Mouse (Mus musculus): ENCODE data around the gene Aoc3. TPM values are rescaled to one million over a fixed set of nuclear protein-coding genes. Genes with fewer than 3 reads are reported as not detected.
A peak's percentile ranks its signal among the peaks of the same experiment; 100 is the strongest.
"Not testable (repeated sequence)": the region's sequence is repeated elsewhere in the genome, so short reads cannot be mapped to it uniquely, and the experiment has no call there.

Aoc3 gene
- polyA plus RNA-seq, 1 experiment from 2014 or later = 0.05 TPM

DNA sequence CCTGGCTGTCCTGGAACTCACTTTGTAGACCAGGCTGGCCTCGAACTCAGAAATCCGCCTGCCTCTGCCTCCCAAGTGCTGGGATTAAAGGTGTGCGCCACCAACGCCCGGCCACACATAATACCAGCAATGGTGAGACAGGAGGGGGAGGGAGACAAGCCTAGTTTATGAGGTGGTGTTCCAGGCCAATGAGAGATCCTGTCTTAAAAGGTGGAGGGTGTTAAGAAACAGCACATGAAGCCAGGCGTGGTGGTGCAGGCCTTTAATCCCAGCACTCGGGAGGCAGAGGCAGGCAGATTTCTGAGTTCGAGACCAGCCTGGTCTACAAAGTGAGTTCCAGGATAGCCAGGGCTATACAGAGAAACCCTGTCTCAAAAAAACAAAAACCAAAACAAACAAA is 47.8 kb downstream of the Aoc3 start:
- WGBS (ENCODE audit: insufficient replicate concordance) = 69% methylated on average over 8 of the region's 8 CpGs
- H3K4me1 ChIP-seq (ENCODE audit: control insufficient read depth, low read depth, low read length) = not testable (repeated sequence)

DNA sequence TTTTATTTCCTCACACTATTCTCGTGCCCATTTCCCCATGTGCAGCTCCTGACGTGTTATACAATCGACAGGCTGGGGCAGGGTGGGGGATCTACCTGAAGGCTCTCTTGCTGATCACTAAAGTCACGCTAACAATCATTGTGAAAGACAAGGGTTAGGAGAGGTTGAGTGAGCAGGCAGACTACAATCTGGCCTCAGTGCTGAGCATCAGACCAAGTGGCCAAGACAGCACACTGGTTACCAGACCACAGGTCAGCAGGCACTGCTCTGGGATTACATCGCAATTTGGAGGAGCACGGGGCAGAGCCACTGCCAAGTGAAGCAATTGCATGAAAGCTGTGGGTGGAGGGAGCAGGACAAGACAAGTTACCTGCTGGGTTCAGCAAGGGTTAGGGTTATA is 48.5 kb downstream of the Aoc3 start:
- H3K27me3 ChIP-seq (ENCODE audit: control insufficient read depth, insufficient read depth, low read depth, low read length) = no peaks in the 10 kb centered on the region
- no peaks in the 10 kb centered on the region for H3K36me3 ChIP-seq (ENCODE audit: control insufficient read depth, insufficient read depth)
- no peaks in the 10 kb centered on the region for H3K4me1 ChIP-seq (ENCODE audit: control insufficient read depth, low read depth, low read length)
- H3K9me3 ChIP-seq (replicated peaks; ENCODE audit: control insufficient read depth, low read length) = no peaks in the 10 kb centered on the region
- H3K9ac ChIP-seq (ENCODE audit: low read depth, low read length) = no peak overlapping the region
- H3K27ac ChIP-seq (ENCODE audit: low read length) = no peak overlapping the region
- no peak overlapping the region for H3K4me3 ChIP-seq (ENCODE audit: low read depth, low read length)
- peak; percentile 24; the same call in 1 of the 2 replicates for ATAC-seq (ENCODE audit: low read depth)
- H3K4me2 ChIP-seq (ENCODE audit: low read depth, low read length) = no peak overlapping the region
- 50% methylated on average over 6 of the region's 6 CpGs for WGBS (ENCODE audit: insufficient replicate concordance)

More for the DNA sequence above, 47.8 kb downstream of the Aoc3 start:
- not testable (repeated sequence) for H3K4me2 ChIP-seq (ENCODE audit: low read depth, low read length); H3K36me3 ChIP-seq (ENCODE audit: control insufficient read depth, insufficient read depth); ATAC-seq (ENCODE audit: low read depth); H3K9ac ChIP-seq (ENCODE audit: low read depth, low read length); H3K4me3 ChIP-seq (ENCODE audit: low read depth, low read length); H3K9me3 ChIP-seq (replicated peaks; ENCODE audit: control insufficient read depth, low read length); H3K27ac ChIP-seq (ENCODE audit: low read length); H3K27me3 ChIP-seq (ENCODE audit: control insufficient read depth, insufficient read depth, low read depth, low read length)

DNA sequence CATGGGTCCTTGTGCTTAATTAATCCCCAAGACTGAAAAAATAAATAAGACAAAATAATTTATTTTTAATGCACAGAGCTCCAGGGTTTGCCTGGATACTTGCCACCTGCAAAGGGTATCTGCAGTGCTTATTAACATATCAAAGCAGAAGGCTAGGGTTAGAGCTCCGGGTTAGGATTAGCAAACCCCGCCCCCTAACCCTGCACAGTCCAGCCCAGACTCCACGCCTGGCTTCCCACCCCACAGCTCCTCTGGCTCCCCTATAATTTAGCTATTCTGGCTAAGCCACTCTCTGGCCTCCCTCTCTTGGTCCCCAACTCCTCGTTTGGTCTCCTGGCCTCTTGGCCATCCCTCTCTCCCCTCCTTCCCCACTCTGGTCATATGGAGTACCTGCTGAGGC is 51.4 kb downstream of the Aoc3 start:
- H3K4me1 ChIP-seq (ENCODE audit: control insufficient read depth, low read depth, low read length) = no peaks in the 10 kb centered on the region
- H3K27me3 ChIP-seq (ENCODE audit: control insufficient read depth, insufficient read depth, low read depth, low read length) = no peaks in the 10 kb centered on the region
- H3K4me3 ChIP-seq (ENCODE audit: low read depth, low read length) = no peak overlapping the region
- 34% methylated on average over 4 of the region's 4 CpGs for WGBS (ENCODE audit: insufficient replicate concordance)
- H3K9me3 ChIP-seq (replicated peaks; ENCODE audit: control insufficient read depth, low read length) = no peaks in the 10 kb centered on the region
- H3K36me3 ChIP-seq (ENCODE audit: control insufficient read depth, insufficient read depth) = no peaks in the 10 kb centered on the region
- H3K4me2 ChIP-seq (ENCODE audit: low read depth, low read length) = no peak overlapping the region
- ATAC-seq (ENCODE audit: low read depth) = no peak
- no peak overlapping the region for H3K9ac ChIP-seq (ENCODE audit: low read depth, low read length)
- no peak overlapping the region for H3K27ac ChIP-seq (ENCODE audit: low read length)

Small RNA genes within 50 kb of the gene (microRNA-seq; reads per million reads assigned to microRNA genes)
- gene Gm25593 = not detected

Other genes starting within 250 kb of the Aoc3 start
- gene Coasy, start 248.0 kb upstream of the Aoc3 start, polyA plus RNA-seq (2015; fragmentation: Nextera tagmentation; extraction: Ambion mirVana) = 20.1 and 20.5 TPM in 2 replicates
- 23.8 and 24.5 TPM in 2 replicates for gene Mlx, start 243.3 kb upstream of the Aoc3 start, polyA plus RNA-seq (2015; fragmentation: Nextera tagmentation; extraction: Ambion mirVana)
- gene Psmc3ip, start 235.2 kb upstream of the Aoc3 start, polyA plus RNA-seq (2015; fragmentation: Nextera tagmentation; extraction: Ambion mirVana) = 11.7 and 11.8 TPM in 2 replicates
- gene Retreg3, start 210.7 kb upstream of the Aoc3 start, polyA plus RNA-seq (2015; fragmentation: Nextera tagmentation; extraction: Ambion mirVana) = 11.9 and 12.3 TPM in 2 replicates
- 34.3 and 36.6 TPM in 2 replicates for gene Tubg1, start 210.7 kb upstream of the Aoc3 start, polyA plus RNA-seq (2015; fragmentation: Nextera tagmentation; extraction: Ambion mirVana)
- 0.05 and 0.09 TPM in 2 replicates for gene Tubg2, start 174.7 kb upstream of the Aoc3 start, polyA plus RNA-seq (2015; fragmentation: Nextera tagmentation; extraction: Ambion mirVana)
- gene Cntnap1, start 160.1 kb upstream of the Aoc3 start, polyA plus RNA-seq (2015; fragmentation: Nextera tagmentation; extraction: Ambion mirVana) = 0.11 and 0.17 TPM in 2 replicates
- gene Plekhh3, start 159.3 kb upstream of the Aoc3 start, polyA plus RNA-seq (2015; fragmentation: Nextera tagmentation; extraction: Ambion mirVana) = 1.1 and 1.7 TPM in 2 replicates
- 0.05 and 0.08 TPM in 2 replicates for gene Ccr10, start 155.2 kb upstream of the Aoc3 start, polyA plus RNA-seq (2015; fragmentation: Nextera tagmentation; extraction: Ambion mirVana)
- 10.8 and 12.5 TPM in 2 replicates for gene Ezh1, start 104.1 kb upstream of the Aoc3 start, polyA plus RNA-seq (2015; fragmentation: Nextera tagmentation; extraction: Ambion mirVana)
- gene Ramp2, start 84.6 kb upstream of the Aoc3 start, polyA plus RNA-seq (2015; fragmentation: Nextera tagmentation; extraction: Ambion mirVana) = 20.8 and 21.8 TPM in 2 replicates
- gene Vps25, start 76.9 kb upstream of the Aoc3 start, polyA plus RNA-seq (2015; fragmentation: Nextera tagmentation; extraction: Ambion mirVana) = 72.2 and 75.2 TPM in 2 replicates
- 4.3 and 5.4 TPM in 2 replicates for gene Wnk4, start 70.0 kb upstream of the Aoc3 start, polyA plus RNA-seq (2015; fragmentation: Nextera tagmentation; extraction: Ambion mirVana)
- gene Cntd1, start 51.6 kb upstream of the Aoc3 start, polyA plus RNA-seq (2015; fragmentation: Nextera tagmentation; extraction: Ambion mirVana) = 0.70 and 0.74 TPM in 2 replicates
- gene Coa3, start 51.5 kb upstream of the Aoc3 start, polyA plus RNA-seq (2015; fragmentation: Nextera tagmentation; extraction: Ambion mirVana) = 77.7 and 79.9 TPM in 2 replicates
- gene Becn1, start 28.3 kb upstream of the Aoc3 start, polyA plus RNA-seq (2015; fragmentation: Nextera tagmentation; extraction: Ambion mirVana) = 89.6 and 93.6 TPM in 2 replicates
- 162 and 170 TPM in 2 replicates for gene Psme3, start 14.4 kb upstream of the Aoc3 start, polyA plus RNA-seq (2015; fragmentation: Nextera tagmentation; extraction: Ambion mirVana)
- 1.5 and 1.8 TPM in 2 replicates for gene Aoc2, start 5.5 kb upstream of the Aoc3 start, polyA plus RNA-seq (2015; fragmentation: Nextera tagmentation; extraction: Ambion mirVana)
- 0.15 and 0.26 TPM in 2 replicates for gene G6pc, start 37.0 kb downstream of the Aoc3 start, polyA plus RNA-seq (2015; fragmentation: Nextera tagmentation; extraction: Ambion mirVana)
- 31.0 and 35.3 TPM in 2 replicates for gene Aarsd1, start 87.0 kb downstream of the Aoc3 start, polyA plus RNA-seq (2015; fragmentation: Nextera tagmentation; extraction: Ambion mirVana)
- 2.2 TPM in 2 replicates for gene Gm27029, start 94.2 kb downstream of the Aoc3 start, polyA plus RNA-seq (2015; fragmentation: Nextera tagmentation; extraction: Ambion mirVana)
- 4.7 and 5.2 TPM in 2 replicates for gene Rundc1, start 94.5 kb downstream of the Aoc3 start, polyA plus RNA-seq (2015; fragmentation: Nextera tagmentation; extraction: Ambion mirVana)
- gene Ptges3l, start 94.7 kb downstream of the Aoc3 start, polyA plus RNA-seq (2015; fragmentation: Nextera tagmentation; extraction: Ambion mirVana) = 0.82 and 2.0 TPM in 2 replicates
- 138 and 160 TPM in 2 replicates for gene Rpl27, start 111.7 kb downstream of the Aoc3 start, polyA plus RNA-seq (2015; fragmentation: Nextera tagmentation; extraction: Ambion mirVana)
- gene Ifi35, start 117.8 kb downstream of the Aoc3 start, polyA plus RNA-seq (2015; fragmentation: Nextera tagmentation; extraction: Ambion mirVana) = 22.4 and 26.5 TPM in 2 replicates
- 1.4 and 1.7 TPM in 2 replicates for gene Rnd2, start 134.4 kb downstream of the Aoc3 start, polyA plus RNA-seq (2015; fragmentation: Nextera tagmentation; extraction: Ambion mirVana)
- 10.2 and 12.3 TPM in 2 replicates for gene Vat1, start 135.6 kb downstream of the Aoc3 start, polyA plus RNA-seq (2015; fragmentation: Nextera tagmentation; extraction: Ambion mirVana)
- gene Brca1, start 221.3 kb downstream of the Aoc3 start, polyA plus RNA-seq (2015; fragmentation: Nextera tagmentation; extraction: Ambion mirVana) = 10.5 and 11.3 TPM in 2 replicates
- 46.9 and 52.5 TPM in 2 replicates for gene Nbr1, start 221.5 kb downstream of the Aoc3 start, polyA plus RNA-seq (2015; fragmentation: Nextera tagmentation; extraction: Ambion mirVana)

Measured in liver, embryonic 16.5 days (tissue).